Mouse (Mus musculus) MEL (cell line): ENCODE measurements at regions not wholly inside any gene's neighbourhood (a gene's known extent, or its start where the extent isn't known, plus 50 kb on each side); places are given as distances from the start of the nearest gene placed in this dataset.
"Not testable (repeated sequence)": the region's sequence is repeated elsewhere in the genome, so short reads cannot be mapped to it uniquely, and the experiment has no call there.

ENCODE experiments used
- CHD2 ChIP-seq: IDR thresholded peaks from 2 replicates; pipeline ENCODE4 v1.6.1; 2011; ENCODE audit warnings: low read length, improper control_type of control experiment
- CTCF ChIP-seq, 3 experiments: IDR thresholded peaks in 2 of 3; conservative IDR thresholded peaks in 1 of 3; 2 replicates each; pipeline ENCODE4 v1.5.1; 2011 to 2012; ENCODE audit warnings: low read length in 3 of 3, low read depth in 2 of 3, mild to moderate bottlenecking in 2 of 3, improper control_type of control experiment in 1 of 3, inconsistent platforms in 1 of 3, mixed read lengths in 1 of 3, moderate library complexity in 1 of 3; ENCODE audit not compliant: control insufficient read depth in 1 of 3, insufficient read depth in 1 of 3, poor library complexity in 1 of 3, severe bottlenecking in 1 of 3
- EP300 ChIP-seq, 2 experiments: IDR thresholded peaks; 2 replicates each; pipeline ENCODE4 v1.6.1; 2011; ENCODE audit warnings: improper control_type of control experiment in 2 of 2, low read length in 2 of 2, low read depth in 1 of 2, mild to moderate bottlenecking in 1 of 2
- ETS1 ChIP-seq: IDR thresholded peaks from 2 replicates; pipeline ENCODE4 v1.6.1; 2012; ENCODE audit warnings: low read depth, mild to moderate bottlenecking, inconsistent platforms, low read length, improper control_type of control experiment, moderate library complexity
- HCFC1 ChIP-seq: IDR thresholded peaks from 2 replicates; pipeline ENCODE4 v1.6.1; 2012; ENCODE audit warnings: low read depth, mild to moderate bottlenecking, inconsistent platforms, low read length, improper control_type of control experiment, moderate library complexity
- MAX ChIP-seq: IDR thresholded peaks from 2 replicates; pipeline ENCODE4 v1.6.1; 2011; ENCODE audit warnings: low read length, improper control_type of control experiment
- MXI1 ChIP-seq: IDR thresholded peaks from 2 replicates; pipeline ENCODE4 v1.6.1; 2011; ENCODE audit warnings: mild to moderate bottlenecking, low read depth, low read length, improper control_type of control experiment
- POLR2A ChIP-seq, 2 experiments: IDR thresholded peaks; 2 replicates each; pipeline ENCODE4 v1.6.1; 2011 to 2012; ENCODE audit warnings: low read length in 2 of 2, mild to moderate bottlenecking in 2 of 2, control low read depth in 1 of 2, improper control_type of control experiment in 1 of 2, low read depth in 1 of 2, moderate library complexity in 1 of 2; ENCODE audit not compliant: control insufficient read depth in 1 of 2, insufficient read depth in 1 of 2, poor library complexity in 1 of 2
- POLR2AphosphoS2 ChIP-seq: IDR thresholded peaks from 2 replicates; pipeline ENCODE4 v1.6.1; 2011; ENCODE audit warnings: low read length, improper control_type of control experiment
- RAD21 ChIP-seq: IDR thresholded peaks from 2 replicates; pipeline ENCODE4 v1.6.1; 2011; ENCODE audit warnings: mild to moderate bottlenecking, low read depth, low read length, improper control_type of control experiment
- RCOR1 ChIP-seq: IDR thresholded peaks from 2 replicates; pipeline ENCODE4 v1.6.1; 2012; ENCODE audit warnings: low read depth, mild to moderate bottlenecking, inconsistent platforms, low read length, improper control_type of control experiment
- UBTF ChIP-seq: IDR thresholded peaks from 2 replicates; pipeline ENCODE4 v1.6.1; 2012; ENCODE audit warnings: low read depth, mild to moderate bottlenecking, inconsistent platforms, low read length, improper control_type of control experiment, moderate library complexity, borderline replicate concordance; ENCODE audit not compliant: insufficient read depth

GRCm38 (mm10) chr14:90048820-90049219, 1577.6 kb upstream of the Pcdh20 start:
- TF ChIP-seq EP300 (IDR thresholded peaks at IDR 0.05; ENCODE audit: low read depth in 1 of 2, low read length in 2 of 2); POLR2A (IDR thresholded peaks at IDR 0.05; ENCODE audit: control insufficient read depth in 1 of 2, insufficient read depth in 1 of 2, low read depth in 1 of 2, low read length in 2 of 2, poor library complexity in 1 of 2); RAD21; CTCF (IDR thresholded peaks at IDR 0.05 in 2 of 3, conservative IDR thresholded peaks at IDR 0.05 in 1 of 3; ENCODE audit: control insufficient read depth in 1 of 3, insufficient read depth in 1 of 3, low read depth in 2 of 3, low read length in 3 of 3, poor library complexity in 1 of 3, severe bottlenecking in 1 of 3); HCFC1; UBTF; MXI1; CHD2; MAX; POLR2AphosphoS2; ETS1; RCOR1: not testable (repeated sequence)
